Mouse (Mus musculus): ENCODE data around the gene Scube3. TPM values are rescaled to one million over a fixed set of nuclear protein-coding genes. Genes with fewer than 3 reads are reported as not detected.

Scube3 gene
- total RNA-seq, 2 experiments from 2014 or later: 1.5 TPM

GRCm38 (mm10) chr17:28188313-28188712 lies 46.4 kb downstream of the Scube3 start:
- no peak for DNase-seq (ENCODE audit: extremely low spot score in 1 of 2, low spot score in 2 of 2)
- no peak overlapping the region for H3K4me3 ChIP-seq
- no peak overlapping the region for H3K27ac ChIP-seq
- no peak for TF ChIP-seq CTCF (IDR thresholded peaks at IDR 0.05)
- intact Hi-C loops (cut with DNase I): no loop called here

- Histone ChIP-seq H3K4me3 (no peak overlapping the region), H3K27ac (no peak overlapping the region)
- TF ChIP-seq CTCF (IDR thresholded peaks at IDR 0.05): no peak; the same call in 1 of the 2 replicates
- intact Hi-C loops (cut with DNase I): no loop called here
- no peak for DNase-seq (ENCODE audit: extremely low spot score in 1 of 2, low spot score in 2 of 2)
Observed at GRCm38 (mm10) chr17:28192754-28193153, 50.8 kb downstream of the Scube3 start.

GRCm38 (mm10) chr17:28193559-28193958 lies 51.6 kb downstream of the Scube3 start:
- TF ChIP-seq CTCF (IDR thresholded peaks at IDR 0.05): no peak
- DNase-seq (ENCODE audit: extremely low spot score in 1 of 2, low spot score in 2 of 2): no peak
- intact Hi-C loops (cut with DNase I): no loop called here
- H3K4me3 ChIP-seq: no peak overlapping the region
- no peak overlapping the region for H3K27ac ChIP-seq

- H3K27ac ChIP-seq: no peak overlapping the region
- no peak overlapping the region for H3K4me3 ChIP-seq
- DNase-seq (ENCODE audit: extremely low spot score in 1 of 2, low spot score in 2 of 2): no peak
- intact Hi-C loops (cut with DNase I): no loop called here
- no peak for TF ChIP-seq CTCF (IDR thresholded peaks at IDR 0.05)
Observed at GRCm38 (mm10) chr17:28195033-28195432, 53.1 kb downstream of the Scube3 start.

- intact Hi-C loops (cut with DNase I): no loop called here
- no peak for TF ChIP-seq CTCF (IDR thresholded peaks at IDR 0.05)
- no peak overlapping the region for H3K27ac ChIP-seq
- H3K4me3 ChIP-seq: no peak overlapping the region
- DNase-seq (ENCODE audit: extremely low spot score in 1 of 2, low spot score in 2 of 2): no peak
Observed at GRCm38 (mm10) chr17:28197646-28198045, 55.7 kb downstream of the Scube3 start.

- DNase-seq (ENCODE audit: extremely low spot score in 1 of 2, low spot score in 2 of 2): no peak
- no peak overlapping the region for H3K4me3 ChIP-seq
- intact Hi-C loops (cut with DNase I): no loop called here
- H3K27ac ChIP-seq: no peak overlapping the region
- no peak for TF ChIP-seq CTCF (IDR thresholded peaks at IDR 0.05)
Observed at GRCm38 (mm10) chr17:28201982-28202381, 60.0 kb downstream of the Scube3 start.

GRCm38 (mm10) chr17:28204052-28204720 lies 62.2 kb downstream of the Scube3 start:
- peak; percentile 41 to 49 for DNase-seq (ENCODE audit: extremely low spot score in 1 of 2, low spot score in 2 of 2)
- no peak overlapping the region for H3K4me3 ChIP-seq
- H3K27ac ChIP-seq: no peak overlapping the region
- TF ChIP-seq CTCF (IDR thresholded peaks at IDR 0.05): peak; percentile 77
- intact Hi-C loops (cut with DNase I): no loop called here

- no peak for DNase-seq (ENCODE audit: extremely low spot score in 1 of 2, low spot score in 2 of 2)
- intact Hi-C loops (cut with DNase I): no loop called here
- Histone ChIP-seq H3K4me3 (no peak overlapping the region), H3K27ac (no peak overlapping the region)
- TF ChIP-seq CTCF (IDR thresholded peaks at IDR 0.05): no peak
Observed at GRCm38 (mm10) chr17:28205443-28205842, 63.5 kb downstream of the Scube3 start.

- no peak for DNase-seq (ENCODE audit: extremely low spot score in 1 of 2, low spot score in 2 of 2)
- no peak for TF ChIP-seq CTCF (IDR thresholded peaks at IDR 0.05)
- Histone ChIP-seq H3K4me3 (no peak overlapping the region), H3K27ac (peak overlapping the region; percentile 69)
- intact Hi-C loops (cut with DNase I): no loop called here
Observed at GRCm38 (mm10) chr17:28207092-28207491, 65.2 kb downstream of the Scube3 start.

GRCm38 (mm10) chr17:28207591-28208313 lies 65.8 kb downstream of the Scube3 start, which contains the start of gene Def6:
Def6 (plus strand) TSS chr17:28207778.
- peak; percentile 34 to 40 for DNase-seq (ENCODE audit: extremely low spot score in 1 of 2, low spot score in 2 of 2)
- intact Hi-C loops (cut with DNase I): no loop called here
- Histone ChIP-seq H3K4me3 (peak within 1 kb of the TSS; percentile 44), H3K27ac (peak within 1 kb of the TSS; percentile 69)
- TF ChIP-seq CTCF (IDR thresholded peaks at IDR 0.05): peak; percentile 54

GRCm38 (mm10) chr17:28208314-28208612 lies 66.3 kb downstream of the Scube3 start:
- H3K27ac ChIP-seq: no peak overlapping the region
- peak overlapping the region; percentile 44 for H3K4me3 ChIP-seq
- no peak for TF ChIP-seq CTCF (IDR thresholded peaks at IDR 0.05)
- intact Hi-C loops (cut with DNase I): no loop called here
- DNase-seq (ENCODE audit: extremely low spot score in 1 of 2, low spot score in 2 of 2): no peak

GRCm38 (mm10) chr17:28209457-28210110 lies 67.6 kb downstream of the Scube3 start:
- intact Hi-C loops (cut with DNase I): no loop called here
- Histone ChIP-seq H3K4me3 (no peak overlapping the region), H3K27ac (no peak overlapping the region)
- DNase-seq (ENCODE audit: extremely low spot score in 1 of 2, low spot score in 2 of 2): no peak
- no peak for TF ChIP-seq CTCF (IDR thresholded peaks at IDR 0.05)
